Mouse (Mus musculus) liver, embryonic 14.5 days (tissue): Measurements from ENCODE around the gene Rhbdf2. TPM values are rescaled to one million over a fixed set of nuclear protein-coding genes. Genes with fewer than 3 reads are reported as not detected.
"Not testable (repeated sequence)": the region's sequence is repeated elsewhere in the genome, so short reads cannot be mapped to it uniquely, and the experiment has no call there.

Experiments used
- ATAC-seq: fragments of 200-750 bp; cut with Nextera tagmentation; 2 replicates; pipeline ENCODE4 v1.8.0; 2017; ENCODE audit warnings: moderate number of reproducible peaks, mild to moderate bottlenecking, moderate library complexity; ENCODE audit not compliant: insufficient read depth
- DNase-seq, 3 experiments: peaks; one replicate each; pipeline ENCODE4 v3.0.0-alpha.2; 2012 to 2013; ENCODE audit warnings: low read depth in 3 of 3, low spot score in 3 of 3
- H3K27ac ChIP-seq: fragments of 300-500 bp; sonication (generic); 2 replicates; pipeline ENCODE4 v1.5.1; 2014; ENCODE audit warnings: moderate library complexity, mild to moderate bottlenecking, control low read depth, inconsistent platforms
- H3K27me3 ChIP-seq: fragments of 300-500 bp; sonication (generic); 2 replicates; pipeline ENCODE4 v1.6.1; 2014; ENCODE audit warnings: mild to moderate bottlenecking, low read length, moderate library complexity; ENCODE audit not compliant: control insufficient read depth, insufficient read depth
- H3K36me3 ChIP-seq: fragments of 300-500 bp; sonication (generic); replicated peaks from 2 replicates; pipeline ENCODE4 v1.6.1; 2014; ENCODE audit warnings: low read depth; ENCODE audit not compliant: control insufficient read depth, insufficient read depth
- H3K4me1 ChIP-seq, 2 experiments: fragments of 200-500 bp in 1 of 2; fragments of 300-500 bp in 1 of 2; sonication (generic) in 1 of 2; replicated peaks; 2 replicates each; pipeline ENCODE4 v1.6.1; 2012 to 2014; ENCODE audit warnings: antibody characterized with exemption in 1 of 2, inconsistent platforms in 1 of 2, low read length in 1 of 2; ENCODE audit not compliant: control insufficient read depth in 2 of 2, insufficient read depth in 2 of 2
- H3K4me2 ChIP-seq: fragments of 300-500 bp; sonication (generic); 2 replicates; pipeline ENCODE4 v1.6.1; 2014; ENCODE audit warnings: low read depth, mild to moderate bottlenecking, control low read depth, moderate library complexity
- H3K4me3 ChIP-seq, 2 experiments: fragments of 200-500 bp in 1 of 2; fragments of 300-500 bp in 1 of 2; sonication (generic) in 1 of 2; 2 replicates each; pipeline ENCODE4 v1.5.1; 2012 to 2014; ENCODE audit warnings: low read depth in 2 of 2, low read length in 2 of 2, mild to moderate bottlenecking in 2 of 2, control low read depth in 1 of 2, inconsistent platforms in 1 of 2, moderate library complexity in 1 of 2; ENCODE audit not compliant: insufficient read depth in 1 of 2
- H3K9ac ChIP-seq: fragments of 300-500 bp; sonication (generic); replicated peaks from 2 replicates; pipeline ENCODE4 v1.6.1; 2014; ENCODE audit warnings: mild to moderate bottlenecking, control low read depth, moderate library complexity
- H3K9me3 ChIP-seq: fragments of 300-500 bp; sonication (generic); 2 replicates; pipeline ENCODE4 v1.6.1; 2016; ENCODE audit warnings: low read length, mixed read lengths; ENCODE audit not compliant: control insufficient read depth
- CTCF ChIP-seq: IDR thresholded peaks from 2 replicates; pipeline ENCODE4 v1.5.1; 2016; ENCODE audit warnings: antibody characterized with exemption, low read depth, control low read depth
- EP300 ChIP-seq: IDR thresholded peaks from 2 replicates; pipeline ENCODE4 v1.6.1; 2016; ENCODE audit warnings: antibody characterized with exemption, low read depth
- WGBS: fragments of 180-500 bp; shearing (Covaris S2); extraction: QIAGEN DNeasy Blood & Tissue Kit; methylation state at CpG from one replicate; pipeline ENCODE4 v1.1.7; 2014; ENCODE audit not compliant: insufficient replicate concordance; 5-methylcytosine and 5-hydroxymethylcytosine counted together
- polyA plus RNA-seq, 2 experiments: library from polyadenylated mRNA; depleted of rRNA in 1 of 2; stranded (reverse) in 1 of 2; unstranded in 1 of 2; fragments of >200 nt; fragmentation: Nextera tagmentation in 1 of 2; extraction: Ambion mirVana in 1 of 2; gene quantifications; 2 replicates each; pipeline versions ENCODE4 v1.2.1 to v1.2.3; 2012 to 2014

Gene Rhbdf2
- polyA plus RNA-seq (2012; rRNA removed) (8.3 and 11.1 TPM in 2 replicates), polyA plus RNA-seq (2014; fragmentation: Nextera tagmentation; extraction: Ambion mirVana) (3.8 and 5.2 TPM in 2 replicates)

- Histone ChIP-seq H3K4me3 (no peak within 1 kb of the TSS), H3K4me1 (peaks cover 30 to 37% of the 10 kb centered on the region in 2 experiments), H3K9ac (no peak within 1 kb of the TSS), H3K27me3 (no peaks in the 10 kb centered on the region), H3K9me3 (no peaks in the 10 kb centered on the region), H3K27ac (no peak within 1 kb of the TSS; the same call in 1 of the 2 replicates), H3K4me2 (no peak within 1 kb of the TSS), H3K36me3 (no peaks in the 10 kb centered on the region)
- no peak for TF ChIP-seq CTCF
- no peak for TF ChIP-seq EP300
- 72% methylated on average over 10 of the region's 10 CpGs for WGBS
- DNase-seq (no peak), ATAC-seq (no peak)
Measured at GRCm38 (mm10) chr11:116626299-116627071, at the start of gene Rhbdf2. TSS of gene Rhbdf2 (minus strand) at chr11:116627019.

GRCm38 (mm10) chr11:116676175-116676976 is 49.6 kb upstream of the Rhbdf2 start:
- Histone ChIP-seq H3K36me3 (peaks cover 47% of the 10 kb centered on the region), H3K4me3 (no peak overlapping the region), H3K27ac (no peak overlapping the region), H3K4me2 (no peak overlapping the region), H3K9me3 (no peaks in the 10 kb centered on the region), H3K27me3 (no peaks in the 10 kb centered on the region), H3K9ac (no peak overlapping the region), H3K4me1 (peaks cover 5 to 12% of the 10 kb centered on the region in 2 experiments)
- 70% methylated on average over 14 of the region's 14 CpGs for WGBS
- ATAC-seq (no peak), DNase-seq (no peak)
- TF ChIP-seq EP300: no peak
- TF ChIP-seq CTCF: no peak

GRCm38 (mm10) chr11:116675429-116675828 is 48.6 kb upstream of the Rhbdf2 start:
- Histone ChIP-seq H3K36me3 (peaks cover 47% of the 10 kb centered on the region), H3K4me1 (peaks cover 11 to 16% of the 10 kb centered on the region in 2 experiments)
- DNase-seq, H3K4me2 ChIP-seq, H3K9me3 ChIP-seq, H3K27ac ChIP-seq, H3K27me3 ChIP-seq, H3K9ac ChIP-seq, ATAC-seq, H3K4me3 ChIP-seq: not testable (repeated sequence)
- 61% methylated on average over 6 of the region's 6 CpGs for WGBS

- ATAC-seq (no peak), DNase-seq (no peak)
- H3K27ac ChIP-seq: no peak overlapping the region
- 76% methylated on average over 7 of the region's 7 CpGs for WGBS
- H3K4me2 ChIP-seq: no peak overlapping the region
- peaks cover 11 to 17% of the 10 kb centered on the region in 2 experiments for H3K4me1 ChIP-seq
- no peak for TF ChIP-seq EP300
- TF ChIP-seq CTCF: no peak
- no peaks in the 10 kb centered on the region for H3K9me3 ChIP-seq
- no peak overlapping the region for H3K9ac ChIP-seq
- no peaks in the 10 kb centered on the region for H3K27me3 ChIP-seq
- no peak overlapping the region for H3K4me3 ChIP-seq
- peaks cover 47% of the 10 kb centered on the region for H3K36me3 ChIP-seq
Measured at GRCm38 (mm10) chr11:116674616-116675379, 48.0 kb upstream of the Rhbdf2 start.
